Mouse (Mus musculus) spleen, embryonic (tissue): ENCODE results near the gene C1ra.
"Not testable (repeated sequence)": the region's sequence is repeated elsewhere in the genome, so short reads cannot be mapped to it uniquely, and the experiment has no call there.

Source experiments
- CTCF ChIA-PET: fragments of 350-600 bp; sonication (Branson Sonifier 250); formaldehyde crosslinking; loops from one replicate; lab custom pipeline; 2022; lab: Charles Lee

C1ra gene

GRCm38 (mm10) chr6:124484851-124485250, 27.4 kb upstream of the C1ra start:
- CTCF ChIA-PET = no interaction called here

- CTCF ChIA-PET = no interaction called here
Observed at GRCm38 (mm10) chr6:124485414-124486144, 26.6 kb upstream of the C1ra start.

- CTCF ChIA-PET = no interaction called here
Observed at GRCm38 (mm10) chr6:124487509-124487908, 24.7 kb upstream of the C1ra start.

GRCm38 (mm10) chr6:124488952-124489351, 23.3 kb upstream of the C1ra start:
- CTCF ChIA-PET = no interaction called here

- CTCF ChIA-PET = interaction anchor here (0.7 kb wide), 1 partner anchor 19 kb away, joined by 3 read pairs; no protein-coding TSS in a partner anchor
Observed at GRCm38 (mm10) chr6:124491427-124491826, 20.8 kb upstream of the C1ra start.

GRCm38 (mm10) chr6:124492842-124493561, 19.2 kb upstream of the C1ra start, which contains the start of gene C1rl:
Gene C1rl, plus strand, starts transcription at chr6:124493113.
- CTCF ChIA-PET = no interaction called here

GRCm38 (mm10) chr6:124493886-124494285, 18.3 kb upstream of the C1ra start:
- CTCF ChIA-PET = no interaction called here

- CTCF ChIA-PET = no interaction called here
Observed at GRCm38 (mm10) chr6:124496054-124496453, 16.2 kb upstream of the C1ra start.

- CTCF ChIA-PET = no interaction called here
Observed at GRCm38 (mm10) chr6:124499914-124500566, 12.2 kb upstream of the C1ra start.

GRCm38 (mm10) chr6:124501473-124501872, 10.7 kb upstream of the C1ra start:
- CTCF ChIA-PET = no interaction called here

- CTCF ChIA-PET = no interaction called here
Observed at GRCm38 (mm10) chr6:124502021-124502420, 10.2 kb upstream of the C1ra start.

GRCm38 (mm10) chr6:124505028-124505427, 7.2 kb upstream of the C1ra start:
- CTCF ChIA-PET = no interaction called here

GRCm38 (mm10) chr6:124506991-124507390, 5.2 kb upstream of the C1ra start:
- CTCF ChIA-PET = no interaction called here

GRCm38 (mm10) chr6:124508292-124508691, 3.9 kb upstream of the C1ra start:
- CTCF ChIA-PET = no interaction called here

- CTCF ChIA-PET = not testable (repeated sequence)
Observed at GRCm38 (mm10) chr6:124509192-124509591, 3.0 kb upstream of the C1ra start.

GRCm38 (mm10) chr6:124511936-124512335, 269 bp upstream of the C1ra start:
- CTCF ChIA-PET = interaction anchor here (0.6 kb wide), 2 partner anchors 250 to 338 kb away, joined by 6 to 13 read pairs; no protein-coding TSS in a partner anchor

- CTCF ChIA-PET = not testable (repeated sequence)
Observed at GRCm38 (mm10) chr6:124517733-124518132, 5.5 kb downstream of the C1ra start.

- CTCF ChIA-PET = not testable (repeated sequence)
Observed at GRCm38 (mm10) chr6:124522082-124522481, 9.9 kb downstream of the C1ra start.

GRCm38 (mm10) chr6:124527881-124528280, 15.7 kb downstream of the C1ra start:
- CTCF ChIA-PET = interaction anchor here (0.6 kb wide), 1 partner anchor 104 kb away, joined by 4 read pairs; no protein-coding TSS in a partner anchor

- CTCF ChIA-PET = no interaction called here
Observed at GRCm38 (mm10) chr6:124531077-124531476, 18.9 kb downstream of the C1ra start.

GRCm38 (mm10) chr6:124536125-124536829, 24.1 kb downstream of the C1ra start:
- CTCF ChIA-PET = not testable (repeated sequence)

- CTCF ChIA-PET = not testable (repeated sequence)
Observed at GRCm38 (mm10) chr6:124541176-124541575, 29.0 kb downstream of the C1ra start.
